Mouse (Mus musculus): ENCODE results near the gene Bcs1l. TPM values are rescaled to one million over a fixed set of nuclear protein-coding genes. Genes with fewer than 3 reads are reported as not detected.

Bcs1l gene
- polyA plus RNA-seq (2015; fragmentation: Nextera tagmentation; extraction: Ambion mirVana), result 14.6 and 15.8 TPM in 2 replicates

DNA sequence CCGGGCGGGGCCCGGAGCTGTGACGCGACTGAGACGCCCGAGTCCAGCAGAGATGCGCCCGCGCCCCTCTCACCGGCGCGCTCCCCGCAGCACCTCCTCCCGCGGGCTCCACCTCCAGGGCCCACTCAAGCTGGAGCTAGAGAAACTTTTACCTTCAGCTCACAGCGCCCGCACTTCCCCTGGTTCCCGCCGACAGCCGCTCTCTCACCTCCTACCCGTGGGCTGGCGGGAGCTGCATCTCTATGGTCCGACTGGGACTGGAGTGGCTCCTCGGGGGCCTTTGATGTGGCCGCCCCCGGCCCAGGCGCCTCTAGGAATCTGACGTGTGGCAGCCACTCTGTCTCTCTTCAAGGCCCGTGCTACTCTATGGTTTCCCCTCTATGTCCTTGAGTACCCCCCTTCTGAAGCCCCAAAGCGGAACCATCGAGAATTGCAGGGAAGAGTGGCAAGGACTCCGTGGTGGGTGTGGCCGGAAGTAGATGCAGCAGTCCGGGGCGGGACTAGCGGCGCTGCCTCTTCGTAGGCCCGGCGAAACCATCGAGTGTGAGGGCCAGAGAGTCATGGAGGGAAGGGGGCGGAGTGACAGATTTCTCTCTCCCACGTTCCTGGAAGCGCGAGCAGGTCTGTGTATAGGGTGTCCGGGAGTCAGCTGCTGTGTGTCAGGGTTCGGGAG is at the start of gene Bcs1l, which contains the start of gene Zfp142:
Gene Bcs1l (plus strand): TSS at position 517 of the 673 bp plus-strand sequence.
Gene Zfp142 (minus strand): TSS at position 474 of the 673 bp plus-strand sequence.

DNA sequence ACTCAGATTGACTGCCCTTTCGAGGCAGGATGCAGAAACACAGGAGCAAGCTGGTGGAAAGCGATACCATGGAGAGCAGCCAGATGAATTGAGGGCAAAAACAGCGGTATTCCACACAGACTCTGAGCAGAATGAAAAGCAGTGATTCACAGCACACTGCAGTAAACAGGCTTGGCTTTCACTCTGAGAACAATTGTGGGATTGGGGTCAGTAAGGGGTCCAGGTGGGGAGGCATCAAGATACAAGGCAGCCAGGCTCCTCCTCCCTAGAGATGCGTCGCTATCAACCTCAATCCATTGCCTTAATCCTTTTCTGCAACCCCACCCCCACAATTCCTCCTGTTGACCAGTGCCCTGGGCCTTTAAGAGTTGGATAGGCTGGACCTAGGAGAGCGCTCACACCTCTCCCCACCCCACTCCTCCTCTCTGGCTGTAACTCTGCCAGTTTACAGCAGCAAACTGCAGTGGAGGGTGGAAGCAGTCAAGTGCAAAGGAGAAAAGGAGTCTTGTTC is 45.6 kb upstream of the Bcs1l start, which contains the start of gene Plcd4:
Gene Plcd4 (plus strand): TSS at position 438 of the 511 bp plus-strand sequence.

DNA sequence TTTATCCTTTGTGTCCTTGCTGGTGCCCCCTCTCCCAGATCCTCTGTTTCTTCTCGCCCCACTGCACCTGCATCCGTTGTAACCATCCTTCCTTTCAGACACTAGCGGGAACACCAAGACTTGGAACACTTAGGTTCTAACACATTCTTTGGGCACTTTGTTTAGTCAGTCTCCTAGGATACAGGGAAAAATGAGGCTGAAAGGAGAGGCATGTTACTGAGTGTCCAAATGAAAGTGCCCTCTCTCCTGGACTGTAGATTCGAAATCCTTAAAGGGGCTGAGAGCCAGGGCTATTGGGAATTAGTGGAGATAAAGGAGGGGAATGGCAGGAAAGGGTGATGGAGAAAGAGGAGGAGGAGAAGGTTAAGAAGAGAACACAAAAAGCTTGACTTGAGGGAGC is 43.9 kb upstream of the Bcs1l start, which contains the start of gene Usp37:
Gene Usp37 (minus strand): TSS at position 101 of the 400 bp plus-strand sequence.

DNA sequence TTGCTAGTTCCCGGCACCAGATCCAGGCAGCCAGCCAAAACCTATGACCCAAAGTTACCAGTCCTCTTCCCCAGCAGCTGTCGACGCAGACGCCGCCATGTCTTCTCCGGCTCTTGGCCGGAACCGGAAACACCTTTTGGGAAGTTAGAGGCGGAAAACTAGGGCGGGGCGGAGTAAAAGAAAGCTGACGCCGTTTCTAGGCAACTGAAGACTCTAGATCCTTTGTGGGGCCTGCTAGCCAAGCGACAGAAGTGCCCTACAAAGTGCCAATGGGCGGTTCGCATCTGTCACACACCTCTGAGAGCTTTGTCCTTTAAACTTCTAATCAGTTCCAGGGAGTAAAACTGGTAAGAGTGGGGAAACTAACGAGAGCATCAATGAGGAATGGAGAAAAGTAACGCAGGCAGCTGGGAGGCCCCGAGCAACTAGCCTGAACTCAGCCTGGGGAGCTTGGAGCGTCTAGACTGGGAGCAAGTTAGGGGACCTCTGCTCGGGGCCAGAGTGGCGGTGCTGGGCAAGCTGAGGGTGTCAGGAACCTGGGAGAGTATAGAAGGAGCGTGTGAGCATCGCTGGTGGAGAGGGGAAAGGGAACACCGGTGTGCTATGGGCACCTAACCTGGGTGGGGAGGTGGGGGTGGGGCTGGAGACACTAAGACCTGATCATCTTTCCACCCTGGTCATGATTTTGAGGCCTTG is 13.3 kb downstream of the Bcs1l start, which contains the start of the genes Rnf25 and Stk36:
Gene Rnf25 (minus strand): TSS at position 131 of the 696 bp plus-strand sequence.
Gene Stk36 (plus strand): TSS at position 179 of the 696 bp plus-strand sequence.

Small RNA genes within 50 kb of the gene (microRNA-seq; reads per million reads assigned to microRNA genes)
- not detected for gene Gm25035

Other genes starting within 250 kb of the Bcs1l start
- 1.6 and 2.3 TPM in 2 replicates for gene Catip, start 226.2 kb upstream of the Bcs1l start, polyA plus RNA-seq (2015; fragmentation: Nextera tagmentation; extraction: Ambion mirVana)
- gene Slc11a1, start 213.1 kb upstream of the Bcs1l start, polyA plus RNA-seq (2015; fragmentation: Nextera tagmentation; extraction: Ambion mirVana), result 2.3 and 3.9 TPM in 2 replicates
- 21.9 and 22.0 TPM in 2 replicates for gene Ctdsp1, start 196.8 kb upstream of the Bcs1l start, polyA plus RNA-seq (2015; fragmentation: Nextera tagmentation; extraction: Ambion mirVana)
- 0.28 TPM in 2 replicates for gene Vil1, start 178.9 kb upstream of the Bcs1l start, polyA plus RNA-seq (2015; fragmentation: Nextera tagmentation; extraction: Ambion mirVana)
- 38.1 and 38.4 TPM in 2 replicates for gene Cnot9, start 82.2 kb upstream of the Bcs1l start, polyA plus RNA-seq (2015; fragmentation: Nextera tagmentation; extraction: Ambion mirVana)
- 11.7 and 11.9 TPM in 2 replicates for gene Plcd4, start 45.4 kb upstream of the Bcs1l start, polyA plus RNA-seq (2015; fragmentation: Nextera tagmentation; extraction: Ambion mirVana)
- 13.7 and 14.3 TPM in 2 replicates for gene Usp37, start 44.0 kb upstream of the Bcs1l start, polyA plus RNA-seq (2015; fragmentation: Nextera tagmentation; extraction: Ambion mirVana)
- 5.8 and 6.9 TPM in 2 replicates for gene Zfp142, start within 50 bp of the Bcs1l start, polyA plus RNA-seq (2015; fragmentation: Nextera tagmentation; extraction: Ambion mirVana)
- gene Rnf25, start 13.1 kb downstream of the Bcs1l start, polyA plus RNA-seq (2015; fragmentation: Nextera tagmentation; extraction: Ambion mirVana), result 44.8 and 49.6 TPM in 2 replicates
- 8.4 and 10.6 TPM in 2 replicates for gene Stk36, start 13.2 kb downstream of the Bcs1l start, polyA plus RNA-seq (2015; fragmentation: Nextera tagmentation; extraction: Ambion mirVana)
- 3.4 and 3.9 TPM in 2 replicates for gene Ttll4, start 73.5 kb downstream of the Bcs1l start, polyA plus RNA-seq (2015; fragmentation: Nextera tagmentation; extraction: Ambion mirVana)
- 3.3 and 4.4 TPM in 2 replicates for gene Cyp27a1, start 125.3 kb downstream of the Bcs1l start, polyA plus RNA-seq (2015; fragmentation: Nextera tagmentation; extraction: Ambion mirVana)
- 0.06 and 0.09 TPM in 2 replicates for gene Prkag3, start 160.9 kb downstream of the Bcs1l start, polyA plus RNA-seq (2015; fragmentation: Nextera tagmentation; extraction: Ambion mirVana)
- gene Wnt6, start 183.6 kb downstream of the Bcs1l start, polyA plus RNA-seq (2015; fragmentation: Nextera tagmentation; extraction: Ambion mirVana), result 9.5 and 18.5 TPM in 2 replicates
- gene Wnt10a, start 203.2 kb downstream of the Bcs1l start, polyA plus RNA-seq (2015; fragmentation: Nextera tagmentation; extraction: Ambion mirVana), result 0.41 and 0.75 TPM in 2 replicates

All from neural tube, postnatal 0 days (tissue).